ENCODE assay signal across 17 mouse cellular contexts in the genomic region with DNA sequence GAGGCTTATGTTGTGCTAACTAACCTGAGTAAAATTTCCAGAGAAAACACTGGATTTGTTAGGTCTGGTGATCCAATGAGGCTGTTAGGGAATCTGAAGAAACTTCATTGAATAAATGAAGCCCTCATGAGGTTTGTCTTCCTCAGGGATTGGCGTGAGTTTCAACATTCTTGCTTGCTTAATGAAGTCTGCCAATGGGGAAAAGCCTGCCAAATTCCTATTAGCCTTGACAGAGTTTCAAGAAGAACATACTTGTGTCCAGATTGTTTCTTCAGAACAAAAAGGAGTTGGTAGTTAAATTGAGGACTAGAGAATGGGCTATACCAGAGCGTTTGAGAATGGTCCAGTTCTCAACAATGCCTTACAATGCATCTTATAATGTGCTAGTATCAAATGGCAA.
DNase-seq lines count a peak whose midpoint lies in the region; ATAC-seq and TF ChIP-seq lines count a peak whose summit lies in the region.
"Had no signal": no experiment of that assay in that cellular context is flagged by ENCODE, and none has a peak within 500 bp of the region (broad histone marks: within the 10 kb centered on the region; RNA-seq: fewer than 3 reads in every experiment).

No protein-coding gene starts in this region.

- no peak overlapping the region for H3K4me2 ChIP-seq in forebrain, postnatal 0 days (ENCODE audit: low read depth)
- H3K4me2 ChIP-seq in forebrain, embryonic 16.5 days (ENCODE audit: low read length), result no peak overlapping the region
- H3K4me2 ChIP-seq: embryonic facial prominence, embryonic 12.5 days; heart, embryonic 12.5 days; hindbrain, embryonic 12.5 days had no signal

- H3K4me1 ChIP-seq in forebrain, postnatal 0 days (ENCODE audit: insufficient read depth), result no peaks in the 10 kb centered on the region; the same call in 1 of the 2 replicates
- H3K4me1 ChIP-seq in forebrain, embryonic 16.5 days (replicated peaks; ENCODE audit: control insufficient read depth, insufficient read depth, low read length), result no peaks in the 10 kb centered on the region; the same call in 1 of the 2 replicates
- H3K4me1 ChIP-seq in limb, embryonic 10.5 days, result no peaks in the 10 kb centered on the region
- H3K4me1 ChIP-seq: embryonic facial prominence, embryonic 12.5 days; forebrain, embryonic 10.5 days; heart, embryonic 12.5 days; hindbrain, embryonic 12.5 days; megakaryocyte, embryonic 14.5 days had no signal

- 31% methylated on average over 2 of the region's 2 CpGs for WGBS in forebrain, postnatal 0 days
- WGBS in forebrain, embryonic 16.5 days, result 33% methylated on average over 2 of the region's 2 CpGs
- WGBS in limb, embryonic 10.5 days, result 90% methylated on average over 2 of the region's 2 CpGs

- ATAC-seq in forebrain, postnatal 0 days, result no peak
- ATAC-seq in forebrain, embryonic 16.5 days, result no peak; the same call in 1 of the 2 replicates

- H3K4me3 ChIP-seq in forebrain, postnatal 0 days (ENCODE audit: low read depth, low read length), result no peak overlapping the region
- no peak overlapping the region for H3K4me3 ChIP-seq in forebrain, embryonic 16.5 days (replicated peaks; ENCODE audit: low read length)
- H3K4me3 ChIP-seq in limb, embryonic 10.5 days, result no peak overlapping the region
- H3K4me3 ChIP-seq: embryonic facial prominence, embryonic 12.5 days; forebrain, embryonic 10.5 days; heart, embryonic 12.5 days; hindbrain, embryonic 12.5 days; megakaryocyte, embryonic 14.5 days had no signal

- DNase-seq in forebrain, postnatal 0 days, result peak; percentile 74
- DNase-seq in layer of hippocampus, adult 18-20 months (ENCODE audit: low spot score in 2 of 2), result peak; percentile 4 to 34
- DNase-seq in layer of hippocampus, postnatal 25 days (ENCODE audit: extremely low spot score in 1 of 2, low spot score in 1 of 2), result no peak
- DNase-seq in brain, embryonic 14.5 days (ENCODE audit: low read depth), result peak; percentile 88
- peak; percentile 33 for DNase-seq in lung, postnatal 14 days
- DNase-seq in thymus, postnatal 10 days (ENCODE audit: low spot score in 2 of 2), result no peak
- no peak for DNase-seq in limb, embryonic 10.5 days (ENCODE audit: low spot score)
- DNase-seq: cerebellum, postnatal 25 days; kidney, adult 11 months had no signal

- H3K9ac ChIP-seq in forebrain, postnatal 0 days, result no peak overlapping the region
- H3K9ac ChIP-seq in forebrain, embryonic 16.5 days (replicated peaks; ENCODE audit: low read depth, low read length), result no peak overlapping the region
- H3K9ac ChIP-seq: embryonic facial prominence, embryonic 12.5 days; heart, embryonic 12.5 days; hindbrain, embryonic 12.5 days; liver, embryonic 14.5 days had no signal

- H3K36me3 ChIP-seq in forebrain, postnatal 0 days (ENCODE audit: insufficient read depth), result no peaks in the 10 kb centered on the region
- H3K36me3 ChIP-seq in forebrain, embryonic 16.5 days (ENCODE audit: control insufficient read depth, insufficient read depth), result no peaks in the 10 kb centered on the region
- no peaks in the 10 kb centered on the region for H3K36me3 ChIP-seq in limb, embryonic 10.5 days
- H3K36me3 ChIP-seq: embryonic facial prominence, embryonic 12.5 days; forebrain, embryonic 10.5 days; G1E; heart, embryonic 12.5 days; hindbrain, embryonic 12.5 days had no signal

- TF ChIP-seq CTCF in forebrain, postnatal 0 days (IDR thresholded peaks at IDR 0.05; ENCODE audit: low read depth), result no peak
- TF ChIP-seq CTCF in brain, embryonic 14.5 days (IDR thresholded peaks at IDR 0.05; ENCODE audit: borderline replicate concordance, extremely low read depth, insufficient read depth, insufficient read length), result no peak

- no peak overlapping the region for H3K27ac ChIP-seq in forebrain, postnatal 0 days (ENCODE audit: low read depth, low read length)
- no peak overlapping the region for H3K27ac ChIP-seq in forebrain, embryonic 16.5 days (ENCODE audit: low read length)
- no peak overlapping the region for H3K27ac ChIP-seq in limb, embryonic 10.5 days
- H3K27ac ChIP-seq: embryonic facial prominence, embryonic 12.5 days; forebrain, embryonic 10.5 days; hindbrain, embryonic 12.5 days; liver, embryonic 14.5 days had no signal

- TF ChIP-seq POLR2A in brain, embryonic 14.5 days (IDR thresholded peaks at IDR 0.05; ENCODE audit: borderline replicate concordance, extremely low read depth, insufficient read depth, insufficient read length, poor library complexity, severe bottlenecking), result no peak

- no peaks in the 10 kb centered on the region for H3K9me3 ChIP-seq in forebrain, postnatal 0 days (ENCODE audit: low read length)
- no peaks in the 10 kb centered on the region for H3K9me3 ChIP-seq in forebrain, embryonic 16.5 days (ENCODE audit: control insufficient read depth, low read length)
- H3K9me3 ChIP-seq in limb, embryonic 10.5 days (replicated peaks), result no peaks in the 10 kb centered on the region
- H3K9me3 ChIP-seq: embryonic facial prominence, embryonic 12.5 days; forebrain, embryonic 10.5 days; heart, embryonic 12.5 days; hindbrain, embryonic 12.5 days had no signal

- no peaks in the 10 kb centered on the region for H3K27me3 ChIP-seq in forebrain, postnatal 0 days (ENCODE audit: insufficient read depth, low read length)
- no peaks in the 10 kb centered on the region for H3K27me3 ChIP-seq in forebrain, embryonic 16.5 days (replicated peaks; ENCODE audit: control insufficient read depth, insufficient read depth, low read length)
- H3K27me3 ChIP-seq in limb, embryonic 10.5 days (ENCODE audit: low read depth, poor library complexity, severe bottlenecking), result no peaks in the 10 kb centered on the region
- H3K27me3 ChIP-seq: embryonic facial prominence, embryonic 12.5 days; heart, embryonic 12.5 days; megakaryocyte, embryonic 14.5 days had no signal

Comparison
In these comparisons a context has a peak if more than half of its experiments do, and no peak if none do; other contexts are left out.
1. DNase-seq: peak in forebrain, postnatal 0 days (single experiment), layer of hippocampus, adult 18-20 months (2 of 2), brain, embryonic 14.5 days (single experiment) and lung, postnatal 14 days (single experiment); none in layer of hippocampus, postnatal 25 days (0 of 2), thymus, postnatal 10 days (0 of 2) and limb, embryonic 10.5 days (single experiment).